Mouse (Mus musculus): ENCODE measurements around the gene Ccna1. TPM values are rescaled to one million over a fixed set of nuclear protein-coding genes. Genes with fewer than 3 reads are reported as not detected.

Ccna1 gene
- polyA plus RNA-seq, 1 experiment from 2014 or later, result 0.66 TPM

GRCm38 (mm10) chr3:55008965-55009741 lies 46.1 kb downstream of the Ccna1 start:
- Histone ChIP-seq H3K9me3 (no peaks in the 10 kb centered on the region), H3K4me1 (replicated peaks) (no peaks in the 10 kb centered on the region), H3K27ac (replicated peaks) (no peak overlapping the region), H3K4me2 (no peak overlapping the region), H3K27me3 (no peaks in the 10 kb centered on the region), H3K9ac (no peak overlapping the region), H3K4me3 (no peak overlapping the region), H3K36me3 (no peaks in the 10 kb centered on the region)
- ATAC-seq (ENCODE audit: low read depth), result no peak
- 61% methylated on average over 6 of the region's 6 CpGs for WGBS

GRCm38 (mm10) chr3:55004036-55004435 lies 51.3 kb downstream of the Ccna1 start:
- 64% methylated on average over 4 of the region's 4 CpGs for WGBS
- H3K27me3 ChIP-seq, result no peaks in the 10 kb centered on the region
- H3K4me2 ChIP-seq, result no peak overlapping the region
- no peak overlapping the region for H3K27ac ChIP-seq (replicated peaks)
- H3K4me1 ChIP-seq (replicated peaks), result no peaks in the 10 kb centered on the region
- no peak overlapping the region for H3K9ac ChIP-seq
- no peaks in the 10 kb centered on the region for H3K9me3 ChIP-seq
- no peaks in the 10 kb centered on the region for H3K36me3 ChIP-seq
- no peak overlapping the region for H3K4me3 ChIP-seq
- ATAC-seq (ENCODE audit: low read depth), result no peak

- Histone ChIP-seq H3K27ac (replicated peaks) (no peak overlapping the region), H3K9me3 (no peaks in the 10 kb centered on the region), H3K4me3 (no peak overlapping the region), H3K4me2 (no peak overlapping the region), H3K36me3 (no peaks in the 10 kb centered on the region), H3K27me3 (no peaks in the 10 kb centered on the region), H3K9ac (no peak overlapping the region), H3K4me1 (replicated peaks) (no peaks in the 10 kb centered on the region)
- WGBS, result 69% methylated on average over 4 of the region's 4 CpGs
- ATAC-seq (ENCODE audit: low read depth), result no peak
Observed at GRCm38 (mm10) chr3:55001677-55002076, 53.6 kb downstream of the Ccna1 start.

Other genes with a start within 250 kb of the Ccna1 start
- gene Rfxap, start 247.7 kb downstream of the Ccna1 start, polyA plus RNA-seq (2015; fragmentation: Nextera tagmentation; extraction: Ambion mirVana), result 40.3 and 41.5 TPM in 2 replicates
- gene Sertm1, start 139.6 kb downstream of the Ccna1 start, polyA plus RNA-seq (2015; fragmentation: Nextera tagmentation; extraction: Ambion mirVana), result 0.63 and 0.95 TPM in 2 replicates
- 20.2 and 24.8 TPM in 2 replicates for gene Spg20, start 56.6 kb upstream of the Ccna1 start, polyA plus RNA-seq (2015; fragmentation: Nextera tagmentation; extraction: Ambion mirVana)
- not detected in 2 replicates for gene Ccdc169, start 81.8 kb upstream of the Ccna1 start, polyA plus RNA-seq (2015; fragmentation: Nextera tagmentation; extraction: Ambion mirVana)
- not detected in 2 replicates for gene Sohlh2, start 126.5 kb upstream of the Ccna1 start, polyA plus RNA-seq (2015; fragmentation: Nextera tagmentation; extraction: Ambion mirVana)
- 190 and 226 TPM in 2 replicates for gene Dclk1, start 186.9 kb upstream of the Ccna1 start, polyA plus RNA-seq (2015; fragmentation: Nextera tagmentation; extraction: Ambion mirVana)